Mouse (Mus musculus): ENCODE results near the gene Cp. TPM values are rescaled to one million over a fixed set of nuclear protein-coding genes. Genes with fewer than 3 reads are reported as not detected.

Gene Cp
- polyA plus RNA-seq, 1 experiment from 2014 or later: 5.2 TPM

GRCm38 (mm10) chr3:19992388-19992787, 35.5 kb downstream of the Cp start:
- Histone ChIP-seq H3K4me2 (ENCODE audit: low read length) (no peak overlapping the region), H3K27me3 (replicated peaks; ENCODE audit: control insufficient read depth, insufficient read depth, low read length) (no peaks in the 10 kb centered on the region), H3K36me3 (ENCODE audit: control insufficient read depth, insufficient read depth, low read length) (peaks cover 4% of the 10 kb centered on the region; the same call in 1 of the 2 replicates), H3K4me3 (ENCODE audit: low read depth, low read length) (no peak overlapping the region), H3K9ac (ENCODE audit: low read length) (no peak overlapping the region), H3K9me3 (replicated peaks; ENCODE audit: control insufficient read depth, low read length) (no peaks in the 10 kb centered on the region), H3K4me1 (ENCODE audit: control insufficient read depth, insufficient read depth, low read length) (no peaks in the 10 kb centered on the region), H3K27ac (ENCODE audit: low read depth, low read length) (no peak overlapping the region)
- 51% methylated on average over 4 of the region's 4 CpGs for WGBS
- no peak for ATAC-seq
- DNase-seq (ENCODE audit: low spot score): no peak

- Histone ChIP-seq H3K4me1 (ENCODE audit: control insufficient read depth, insufficient read depth, low read length) (no peaks in the 10 kb centered on the region), H3K9ac (ENCODE audit: low read length) (no peak overlapping the region), H3K36me3 (ENCODE audit: control insufficient read depth, insufficient read depth, low read length) (peaks cover 20% of the 10 kb centered on the region), H3K9me3 (replicated peaks; ENCODE audit: control insufficient read depth, low read length) (no peaks in the 10 kb centered on the region), H3K4me2 (ENCODE audit: low read length) (no peak overlapping the region), H3K27ac (ENCODE audit: low read depth, low read length) (no peak overlapping the region), H3K4me3 (ENCODE audit: low read depth, low read length) (no peak overlapping the region), H3K27me3 (replicated peaks; ENCODE audit: control insufficient read depth, insufficient read depth, low read length) (no peaks in the 10 kb centered on the region)
- DNase-seq (ENCODE audit: low spot score) (no peak), ATAC-seq (no peak)
- 86% methylated on average over 2 of the region's 2 CpGs for WGBS
These were observed 42.7 kb downstream of the Cp start for GRCm38 (mm10) chr3:19999551-19999950.

- DNase-seq (ENCODE audit: low spot score) (no peak), ATAC-seq (no peak)
- Histone ChIP-seq H3K27me3 (replicated peaks; ENCODE audit: control insufficient read depth, insufficient read depth, low read length) (no peaks in the 10 kb centered on the region), H3K4me2 (ENCODE audit: low read length) (no peak overlapping the region), H3K4me1 (ENCODE audit: control insufficient read depth, insufficient read depth, low read length) (no peaks in the 10 kb centered on the region), H3K27ac (ENCODE audit: low read depth, low read length) (no peak overlapping the region), H3K9me3 (replicated peaks; ENCODE audit: control insufficient read depth, low read length) (no peaks in the 10 kb centered on the region), H3K4me3 (ENCODE audit: low read depth, low read length) (no peak overlapping the region), H3K36me3 (ENCODE audit: control insufficient read depth, insufficient read depth, low read length) (peaks cover 20% of the 10 kb centered on the region), H3K9ac (ENCODE audit: low read length) (no peak overlapping the region)
- WGBS: 54% methylated on average over 4 of the region's 4 CpGs
These were observed 44.0 kb downstream of the Cp start for GRCm38 (mm10) chr3:20000806-20001205.

GRCm38 (mm10) chr3:20002786-20003185, 45.9 kb downstream of the Cp start:
- no peaks in the 10 kb centered on the region for H3K9me3 ChIP-seq (replicated peaks; ENCODE audit: control insufficient read depth, low read length)
- no peaks in the 10 kb centered on the region for H3K27me3 ChIP-seq (replicated peaks; ENCODE audit: control insufficient read depth, insufficient read depth, low read length)
- DNase-seq (ENCODE audit: low spot score) (no peak), ATAC-seq (no peak)
- no peak overlapping the region for H3K4me3 ChIP-seq (ENCODE audit: low read depth, low read length)
- H3K4me2 ChIP-seq (ENCODE audit: low read length): no peak overlapping the region
- 83% methylated on average over 5 of the region's 5 CpGs for WGBS
- peaks cover 15% of the 10 kb centered on the region for H3K36me3 ChIP-seq (ENCODE audit: control insufficient read depth, insufficient read depth, low read length)
- no peaks in the 10 kb centered on the region for H3K4me1 ChIP-seq (ENCODE audit: control insufficient read depth, insufficient read depth, low read length)
- no peak overlapping the region for H3K9ac ChIP-seq (ENCODE audit: low read length)
- H3K27ac ChIP-seq (ENCODE audit: low read depth, low read length): no peak overlapping the region

GRCm38 (mm10) chr3:20004422-20004821, 47.6 kb downstream of the Cp start:
- 93% methylated on average over 8 of the region's 8 CpGs for WGBS
- Histone ChIP-seq H3K4me1 (ENCODE audit: control insufficient read depth, insufficient read depth, low read length) (no peaks in the 10 kb centered on the region), H3K9me3 (replicated peaks; ENCODE audit: control insufficient read depth, low read length) (no peaks in the 10 kb centered on the region), H3K9ac (ENCODE audit: low read length) (no peak overlapping the region), H3K27me3 (replicated peaks; ENCODE audit: control insufficient read depth, insufficient read depth, low read length) (no peaks in the 10 kb centered on the region), H3K4me3 (ENCODE audit: low read depth, low read length) (no peak overlapping the region), H3K36me3 (ENCODE audit: control insufficient read depth, insufficient read depth, low read length) (peaks cover 15% of the 10 kb centered on the region), H3K27ac (ENCODE audit: low read depth, low read length) (no peak overlapping the region), H3K4me2 (ENCODE audit: low read length) (no peak overlapping the region)
- ATAC-seq (no peak), DNase-seq (ENCODE audit: low spot score) (no peak)

GRCm38 (mm10) chr3:20005611-20006010, 48.8 kb downstream of the Cp start:
- Histone ChIP-seq H3K36me3 (ENCODE audit: control insufficient read depth, insufficient read depth, low read length) (peaks cover 21% of the 10 kb centered on the region), H3K27ac (ENCODE audit: low read depth, low read length) (no peak overlapping the region), H3K4me2 (ENCODE audit: low read length) (no peak overlapping the region), H3K4me1 (ENCODE audit: control insufficient read depth, insufficient read depth, low read length) (no peaks in the 10 kb centered on the region), H3K9me3 (replicated peaks; ENCODE audit: control insufficient read depth, low read length) (no peaks in the 10 kb centered on the region), H3K27me3 (replicated peaks; ENCODE audit: control insufficient read depth, insufficient read depth, low read length) (no peaks in the 10 kb centered on the region), H3K4me3 (ENCODE audit: low read depth, low read length) (no peak overlapping the region), H3K9ac (ENCODE audit: low read length) (no peak overlapping the region)
- ATAC-seq (no peak), DNase-seq (ENCODE audit: low spot score) (no peak)
- 82% methylated on average over 1 of the region's 1 CpGs for WGBS

GRCm38 (mm10) chr3:20007275-20007674, 50.4 kb downstream of the Cp start:
- no peaks in the 10 kb centered on the region for H3K9me3 ChIP-seq (replicated peaks; ENCODE audit: control insufficient read depth, low read length)
- H3K27me3 ChIP-seq (replicated peaks; ENCODE audit: control insufficient read depth, insufficient read depth, low read length): no peaks in the 10 kb centered on the region
- peaks cover 19% of the 10 kb centered on the region for H3K36me3 ChIP-seq (ENCODE audit: control insufficient read depth, insufficient read depth, low read length)
- H3K4me1 ChIP-seq (ENCODE audit: control insufficient read depth, insufficient read depth, low read length): no peaks in the 10 kb centered on the region
- no peak overlapping the region for H3K4me3 ChIP-seq (ENCODE audit: low read depth, low read length)
- H3K9ac ChIP-seq (ENCODE audit: low read length): no peak overlapping the region
- no peak for DNase-seq (ENCODE audit: low spot score)
- ATAC-seq: no peak
- H3K27ac ChIP-seq (ENCODE audit: low read depth, low read length): no peak overlapping the region
- 91% methylated on average over 4 of the region's 4 CpGs for WGBS
- no peak overlapping the region for H3K4me2 ChIP-seq (ENCODE audit: low read length)

GRCm38 (mm10) chr3:20007759-20008158, 50.9 kb downstream of the Cp start:
- Histone ChIP-seq H3K9me3 (replicated peaks; ENCODE audit: control insufficient read depth, low read length) (no peaks in the 10 kb centered on the region), H3K27me3 (replicated peaks; ENCODE audit: control insufficient read depth, insufficient read depth, low read length) (no peaks in the 10 kb centered on the region), H3K4me2 (ENCODE audit: low read length) (no peak overlapping the region), H3K27ac (ENCODE audit: low read depth, low read length) (no peak overlapping the region), H3K36me3 (ENCODE audit: control insufficient read depth, insufficient read depth, low read length) (peaks cover 15% of the 10 kb centered on the region), H3K9ac (ENCODE audit: low read length) (no peak overlapping the region), H3K4me1 (ENCODE audit: control insufficient read depth, insufficient read depth, low read length) (no peaks in the 10 kb centered on the region), H3K4me3 (ENCODE audit: low read depth, low read length) (no peak overlapping the region)
- ATAC-seq (no peak), DNase-seq (ENCODE audit: low spot score) (no peak)
- 90% methylated on average over 5 of the region's 5 CpGs for WGBS

- peaks cover 20% of the 10 kb centered on the region for H3K36me3 ChIP-seq (ENCODE audit: control insufficient read depth, insufficient read depth, low read length)
- no peak overlapping the region for H3K4me3 ChIP-seq (ENCODE audit: low read depth, low read length)
- WGBS: 97% methylated on average over 9 of the region's 9 CpGs
- DNase-seq (ENCODE audit: low spot score) (no peak), ATAC-seq (no peak)
- no peaks in the 10 kb centered on the region for H3K27me3 ChIP-seq (replicated peaks; ENCODE audit: control insufficient read depth, insufficient read depth, low read length)
- H3K27ac ChIP-seq (ENCODE audit: low read depth, low read length): no peak overlapping the region
- no peaks in the 10 kb centered on the region for H3K4me1 ChIP-seq (ENCODE audit: control insufficient read depth, insufficient read depth, low read length)
- no peak overlapping the region for H3K9ac ChIP-seq (ENCODE audit: low read length)
- H3K9me3 ChIP-seq (replicated peaks; ENCODE audit: control insufficient read depth, low read length): no peaks in the 10 kb centered on the region
- H3K4me2 ChIP-seq (ENCODE audit: low read length): no peak overlapping the region
These were observed 53.6 kb downstream of the Cp start for GRCm38 (mm10) chr3:20010464-20010863.

All from forebrain, embryonic 14.5 days (tissue).